Mouse (Mus musculus): Measurements from ENCODE around the gene Grid1.

Grid1 gene

GRCm38 (mm10) chr14:35026686-35027085 lies 206.8 kb downstream of the Grid1 start:
- no peak for DNase-seq

DNA sequence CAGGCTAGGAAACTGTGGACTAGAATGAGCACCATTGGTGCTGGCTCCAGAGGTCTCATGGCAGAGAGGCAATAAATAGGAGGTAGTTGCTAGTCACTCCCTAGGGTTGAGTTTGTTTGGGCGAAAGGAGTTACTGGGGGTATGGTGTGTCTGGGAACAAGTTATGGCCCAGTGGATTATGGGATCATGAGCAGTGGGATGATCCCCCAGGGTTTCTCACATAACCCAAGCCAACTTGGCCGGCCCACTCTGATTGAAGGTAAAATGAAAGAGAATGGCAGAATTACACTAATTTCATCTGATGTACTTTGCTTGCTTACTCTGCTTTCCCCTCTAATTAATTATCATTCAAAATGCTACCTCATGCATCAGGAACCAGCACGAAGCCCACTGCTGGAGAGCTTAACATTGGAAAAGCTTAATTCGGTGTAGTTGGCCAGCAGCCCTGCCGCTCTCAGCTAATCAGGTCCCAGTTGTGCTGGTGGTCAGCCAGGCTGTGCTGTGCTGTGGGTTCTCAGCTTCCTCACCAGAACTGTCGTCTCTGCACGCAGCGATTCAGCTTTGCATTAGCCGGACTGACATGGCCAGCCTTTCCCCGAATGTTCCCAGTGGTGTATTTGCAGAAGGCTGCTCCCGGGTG lies 207.7 kb downstream of the Grid1 start:
- peak; percentile 64 to 79 for DNase-seq

DNA sequence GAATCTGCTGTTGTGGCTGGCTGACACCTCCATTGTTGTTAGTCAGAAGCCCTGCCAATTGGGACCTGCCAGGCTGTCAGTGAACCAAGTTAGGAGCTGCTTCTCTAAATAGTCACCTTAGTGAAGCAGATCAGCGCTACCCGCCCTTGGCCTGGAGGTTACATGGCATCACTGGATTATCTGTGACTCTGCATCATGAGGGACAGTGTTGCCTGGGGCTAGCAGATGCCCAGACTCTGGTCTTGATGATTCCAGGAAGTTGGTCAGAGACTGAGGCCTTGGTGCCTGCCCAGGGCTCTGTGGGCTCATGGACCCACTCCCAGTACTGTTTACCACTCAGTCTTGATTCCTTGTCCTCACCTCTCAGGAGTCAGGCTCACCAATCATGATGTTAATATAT lies 209.7 kb downstream of the Grid1 start:
- DNase-seq, result no peak

DNA sequence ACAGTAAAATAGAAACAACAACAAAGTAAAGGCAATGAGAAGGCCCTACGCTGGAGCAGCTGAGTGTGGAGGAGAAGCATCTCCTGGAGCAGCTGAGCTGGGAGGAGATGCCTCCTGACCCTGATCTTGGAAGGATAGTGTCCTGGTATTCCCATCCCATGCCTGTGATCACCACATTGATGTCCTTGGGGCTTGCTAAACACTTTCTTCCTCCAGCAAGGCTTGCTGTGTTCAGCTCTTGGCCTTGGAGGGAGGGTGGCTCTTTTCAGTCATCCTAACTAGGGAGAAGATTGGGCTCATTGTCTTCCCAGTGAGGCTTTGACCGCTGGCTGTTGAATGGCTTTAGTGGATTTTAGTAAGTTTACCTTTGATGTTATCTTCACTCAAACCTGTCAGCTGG lies 210.4 kb downstream of the Grid1 start:
- no peak for DNase-seq

- DNase-seq, result no peak
Measured at GRCm38 (mm10) chr14:35032283-35032682, 212.4 kb downstream of the Grid1 start.

- no peak for DNase-seq
Measured at GRCm38 (mm10) chr14:35044268-35044667, 224.4 kb downstream of the Grid1 start.

- peak; percentile 84 to 88 for DNase-seq
Measured at GRCm38 (mm10) chr14:35044918-35045698, 225.2 kb downstream of the Grid1 start.

DNA sequence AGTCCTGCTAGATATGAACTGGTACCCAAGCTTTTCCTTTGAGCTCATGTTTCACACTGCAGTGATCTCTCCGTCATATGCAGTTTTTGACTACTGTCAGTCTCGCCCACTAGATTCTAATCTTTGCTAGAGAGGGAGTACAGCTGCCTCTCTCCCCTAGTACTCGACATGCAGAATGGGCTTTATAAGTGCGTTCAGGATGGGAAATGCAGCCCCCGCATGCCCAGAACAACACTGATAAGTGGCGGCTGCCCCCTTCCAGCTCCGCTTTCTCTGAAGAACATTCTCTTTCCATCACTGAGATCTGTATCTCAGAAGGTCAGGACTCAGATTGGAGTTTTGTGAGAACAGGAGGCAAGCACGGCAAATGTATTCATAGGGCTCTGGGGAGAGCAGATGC lies 229.3 kb downstream of the Grid1 start:
- DNase-seq, result no peak

DNA sequence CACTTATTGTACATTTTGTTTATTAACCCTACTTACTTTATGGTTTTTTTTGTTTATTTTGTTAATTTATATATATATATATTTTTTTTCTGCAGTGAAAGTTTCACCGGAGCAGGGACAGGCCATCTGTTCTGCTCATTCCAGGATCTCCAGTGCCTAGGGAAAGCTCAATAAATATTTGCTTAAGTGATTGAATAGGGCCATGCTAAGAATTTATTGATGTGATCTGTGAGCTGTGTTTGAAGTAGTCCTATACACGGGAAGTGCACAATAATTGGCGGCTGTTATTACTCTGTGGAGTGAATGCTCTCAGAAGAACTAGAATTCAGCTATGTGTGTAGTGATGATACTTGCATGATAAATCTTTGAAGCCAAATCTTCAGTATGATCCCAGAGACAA lies 234.2 kb downstream of the Grid1 start:
- DNase-seq, result no peak

DNA sequence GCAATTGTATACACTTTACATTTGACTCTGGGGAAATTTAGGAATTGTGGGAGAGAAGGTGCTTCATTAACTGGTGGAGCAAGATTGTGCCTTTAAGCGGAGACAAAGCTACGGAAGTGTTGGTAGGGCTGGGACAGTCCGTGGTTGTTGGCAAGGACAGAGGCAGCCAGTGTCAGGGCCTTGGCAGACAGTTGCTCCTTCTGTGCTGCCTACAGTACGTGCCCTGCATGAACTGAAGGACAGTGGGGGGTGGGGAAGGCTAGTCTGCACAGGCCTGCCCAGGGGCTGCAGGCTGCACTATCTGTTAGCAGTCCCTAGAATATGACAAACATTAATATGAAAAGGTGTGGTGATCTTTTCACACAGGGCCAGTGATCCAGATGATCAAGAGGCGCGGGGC lies 254.7 kb downstream of the Grid1 start:
- DNase-seq, result peak; percentile 86 to 91

- peak in 1 of 2 experiments; percentile 20 for DNase-seq
Measured at GRCm38 (mm10) chr14:35079954-35080353, 260.0 kb downstream of the Grid1 start.

DNA sequence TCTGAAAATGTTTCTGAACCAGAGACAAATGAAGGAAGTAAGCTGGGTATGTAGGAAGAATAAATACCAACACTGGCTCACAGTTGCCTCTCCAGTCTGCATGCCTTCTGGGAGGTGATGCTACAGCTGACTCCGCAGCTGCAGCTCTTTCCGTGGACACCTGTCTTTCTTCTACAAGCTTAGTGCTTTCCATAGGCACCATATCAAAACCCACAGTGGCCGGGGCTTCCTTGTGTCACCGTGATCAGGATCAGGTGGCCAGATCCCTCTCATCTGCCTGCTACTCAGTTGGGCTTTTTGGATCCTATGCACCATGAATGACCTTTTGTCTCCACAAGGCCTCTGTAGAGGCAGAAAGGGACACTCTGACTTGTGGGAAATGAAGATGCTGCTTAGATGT lies 272.7 kb downstream of the Grid1 start:
- DNase-seq, result no peak

- peak; percentile 19 to 21 for DNase-seq
Measured at GRCm38 (mm10) chr14:35093561-35094186, 273.8 kb downstream of the Grid1 start.

GRCm38 (mm10) chr14:35095506-35096059 lies 275.7 kb downstream of the Grid1 start:
- DNase-seq, result no peak

DNA sequence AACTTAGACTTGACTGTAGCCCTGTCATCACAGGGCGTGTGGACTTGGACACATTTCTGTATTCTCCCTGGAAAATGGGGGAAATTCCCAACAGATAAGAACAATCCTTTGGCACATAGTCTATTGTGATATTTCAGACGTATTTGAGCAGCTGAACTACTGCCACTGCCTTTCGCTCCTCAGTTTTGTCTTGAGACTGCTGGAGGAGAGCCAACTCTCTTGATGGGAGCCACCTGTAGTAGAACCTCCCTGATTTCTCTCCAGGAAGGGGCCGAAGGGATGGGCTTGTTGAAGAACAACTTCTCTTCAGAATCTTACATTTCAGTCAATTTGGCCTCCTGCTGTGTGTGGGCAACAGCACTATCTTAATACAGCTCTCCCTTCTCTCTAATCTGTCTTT lies 276.2 kb downstream of the Grid1 start:
- peak; percentile 23 to 32 for DNase-seq

- DNase-seq, result no peak
Measured at GRCm38 (mm10) chr14:35097166-35097565, 277.3 kb downstream of the Grid1 start.

DNA sequence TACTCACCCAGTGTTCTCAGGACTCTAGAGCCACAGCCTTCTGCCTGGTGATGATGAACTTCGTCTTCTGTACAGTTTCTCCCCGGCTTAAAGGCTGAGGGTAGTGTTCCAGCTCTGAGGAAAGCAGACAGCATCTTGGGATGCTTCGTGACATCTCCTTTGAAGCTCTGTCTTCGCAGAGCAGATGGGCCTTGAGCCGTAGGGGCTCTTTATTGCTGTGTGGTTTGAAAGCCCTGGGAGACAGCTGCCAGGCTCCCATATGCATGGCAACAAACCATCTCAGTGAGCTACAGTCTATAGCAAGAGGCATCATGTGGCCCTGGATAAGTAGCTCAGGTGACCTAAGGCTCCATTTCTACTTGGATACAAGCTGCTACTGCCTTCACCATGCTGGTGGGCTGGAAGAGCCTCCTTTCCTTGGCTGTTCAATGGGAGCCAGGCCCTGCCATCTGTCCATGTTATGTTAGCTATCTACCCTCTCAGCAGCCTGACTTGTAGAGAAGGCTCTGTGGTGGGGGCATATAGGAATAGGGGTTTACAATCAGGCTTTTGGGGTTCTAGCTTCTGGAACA lies 283.8 kb downstream of the Grid1 start:
- DNase-seq, result peak; percentile 39 to 58

- no peak for DNase-seq
Measured at GRCm38 (mm10) chr14:35107596-35107995, 287.7 kb downstream of the Grid1 start.

DNA sequence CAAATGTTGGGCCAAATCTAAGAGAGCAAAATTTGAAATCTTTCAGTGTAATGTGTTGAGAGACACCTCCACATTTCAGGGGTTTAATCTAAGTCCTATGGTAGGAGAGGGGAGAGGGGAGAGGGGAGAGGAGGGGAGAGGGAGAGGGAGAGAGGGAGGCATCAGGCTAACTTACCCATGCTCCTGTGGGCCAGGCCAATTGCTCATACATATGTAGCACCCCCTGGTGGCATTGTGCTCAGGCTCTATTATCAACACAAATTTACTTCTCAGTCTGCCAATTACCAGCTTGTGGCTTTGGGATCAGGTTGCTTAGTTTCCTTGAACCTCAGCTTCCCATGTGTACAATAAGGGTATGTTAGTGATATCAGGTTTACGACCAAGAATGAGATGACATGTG lies 291.0 kb downstream of the Grid1 start:
- DNase-seq, result peak; percentile 58 to 66

- peak; percentile 20 to 25 for DNase-seq
Measured at GRCm38 (mm10) chr14:35112327-35113275, 292.7 kb downstream of the Grid1 start.

- DNase-seq, result no peak
Measured at GRCm38 (mm10) chr14:35113276-35113645, 293.4 kb downstream of the Grid1 start.

GRCm38 (mm10) chr14:35115913-35116312 lies 296.0 kb downstream of the Grid1 start:
- no peak for DNase-seq

Data from cerebellum, postnatal 10 days (tissue).